Mouse (Mus musculus) cerebellum, adult 2 months (tissue): ENCODE data around the gene Tnfaip1. TPM values are rescaled to one million over a fixed set of nuclear protein-coding genes. Genes with fewer than 3 reads are reported as not detected.

Source experiments
- DNase-seq, 2 experiments: peaks; one replicate each; pipeline ENCODE4 v3.0.0; 2021
- H3K27ac ChIP-seq: fragments of 200-500 bp; 2 replicates; pipeline ENCODE4 v1.5.1; 2012; ENCODE audit warnings: low read length, control low read depth, inconsistent platforms; ENCODE audit not compliant: insufficient read depth
- H3K27me3 ChIP-seq: fragments of 200-500 bp; 2 replicates; pipeline ENCODE4 v1.6.1; 2012; ENCODE audit warnings: inconsistent platforms, mild to moderate bottlenecking, low read length, moderate library complexity; ENCODE audit not compliant: control insufficient read depth, insufficient read depth
- H3K4me1 ChIP-seq: fragments of 200-500 bp; 2 replicates; pipeline ENCODE4 v1.6.1; 2011; ENCODE audit warnings: low read length; ENCODE audit not compliant: control insufficient read depth, insufficient read depth
- H3K4me3 ChIP-seq: fragments of 200-500 bp; replicated peaks from 2 replicates; pipeline ENCODE3; 2011; ENCODE audit warnings: mild to moderate bottlenecking, low read depth, low read length, control low read depth; ENCODE audit not compliant: insufficient read depth
- CTCF ChIP-seq: fragments of 200-500 bp; IDR thresholded peaks from 2 replicates; pipeline ENCODE4 v1.5.1; 2011; ENCODE audit warnings: low read depth, mild to moderate bottlenecking, control low read depth, low read length, moderate library complexity, borderline replicate concordance; ENCODE audit not compliant: insufficient read depth
- POLR2A ChIP-seq: fragments of 200-500 bp; IDR thresholded peaks from 2 replicates; pipeline ENCODE4 v1.6.1; 2011; ENCODE audit warnings: low read length, control low read depth, borderline replicate concordance; ENCODE audit not compliant: insufficient read depth
- WGBS: fragments of 180-500 bp; shearing (Covaris S2); methylation state at CpG from one replicate; pipeline ENCODE4 v1.1.7; 2018; 5-methylcytosine and 5-hydroxymethylcytosine counted together
- polyA plus RNA-seq: library from polyadenylated mRNA; depleted of rRNA; stranded (reverse); fragments of >200 nt; gene quantifications from 2 replicates; pipeline ENCODE4 v1.2.3, GENCODE M21; 2012

Tnfaip1 gene
- polyA plus RNA-seq, 1 experiment: 36.7 TPM

GRCm38 (mm10) chr11:78509148-78509547, 27.0 kb downstream of the Tnfaip1 start:
- H3K4me3 ChIP-seq: no peak overlapping the region
- TF ChIP-seq POLR2A (no peak), CTCF (peak; percentile 37; the same call in 1 of the 2 replicates)
- no peaks in the 10 kb centered on the region for H3K27me3 ChIP-seq
- H3K27ac ChIP-seq: no peak overlapping the region
- 69% methylated on average over 5 of the region's 5 CpGs for WGBS
- DNase-seq: no peak
- H3K4me1 ChIP-seq: peaks cover 10% of the 10 kb centered on the region; the same call in 1 of the 2 replicates

- no peak for DNase-seq
- H3K27me3 ChIP-seq: no peaks in the 10 kb centered on the region
- whole genome bisulfite sequencing: 76% methylated on average over 3 of the region's 3 CpGs
- H3K4me1 ChIP-seq: peaks cover 15% of the 10 kb centered on the region
- no peak for TF ChIP-seq POLR2A
- no peak for TF ChIP-seq CTCF
- H3K4me3 ChIP-seq: no peak overlapping the region
- no peak overlapping the region for H3K27ac ChIP-seq
Observed at GRCm38 (mm10) chr11:78505430-78505829, 30.7 kb downstream of the Tnfaip1 start.

GRCm38 (mm10) chr11:78502909-78503650, 33.1 kb downstream of the Tnfaip1 start, which contains the start of gene Sebox:
TSS of gene Sebox (plus strand) at chr11:78503447.
- no peak for TF ChIP-seq CTCF
- 12% methylated on average over 7 of the region's 7 CpGs for WGBS
- Histone ChIP-seq H3K27ac (peak within 1 kb of the TSS; percentile 92), H3K4me3 (peak within 1 kb of the TSS; percentile 9), H3K4me1 (peaks cover 15% of the 10 kb centered on the region), H3K27me3 (no peaks in the 10 kb centered on the region)
- peak; percentile 90 to 94 for DNase-seq

DNA sequence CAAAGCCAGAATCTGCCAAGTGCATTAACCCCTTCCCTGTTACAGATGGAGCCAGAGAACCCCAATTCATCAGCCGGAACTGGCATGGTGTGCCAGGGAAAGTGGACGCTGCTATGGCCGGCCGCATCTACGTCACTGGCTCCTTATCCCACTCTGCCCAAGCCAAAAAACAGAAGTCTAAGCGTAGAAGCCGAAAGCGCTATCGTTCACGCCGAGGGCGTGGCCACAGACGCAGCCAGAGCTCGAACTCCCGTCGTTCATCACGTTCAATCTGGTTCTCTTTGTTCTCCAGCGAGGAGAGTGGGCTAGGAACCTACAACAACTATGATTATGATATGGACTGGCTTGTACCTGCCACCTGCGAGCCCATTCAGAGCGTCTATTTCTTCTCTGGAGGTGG, 34.6 kb downstream of the Tnfaip1 start:
- TF ChIP-seq POLR2A: no peak
- no peak for TF ChIP-seq CTCF
- 87% methylated on average over 20 of the region's 20 CpGs for WGBS

GRCm38 (mm10) chr11:78500623-78501202, 35.4 kb downstream of the Tnfaip1 start:
- DNase-seq: no peak
- Histone ChIP-seq H3K4me3 (no peak overlapping the region), H3K4me1 (peaks cover 15% of the 10 kb centered on the region), H3K27me3 (no peaks in the 10 kb centered on the region), H3K27ac (no peak overlapping the region)
- 83% methylated on average over 9 of the region's 9 CpGs for WGBS
- TF ChIP-seq POLR2A: no peak
- TF ChIP-seq CTCF: no peak

More for the DNA sequence above, 34.6 kb downstream of the Tnfaip1 start:
- Histone ChIP-seq H3K27me3 (no peaks in the 10 kb centered on the region), H3K4me1 (peaks cover 15% of the 10 kb centered on the region), H3K4me3 (no peak overlapping the region), H3K27ac (no peak overlapping the region)
- DNase-seq: no peak

- WGBS: 70% methylated on average over 16 of the region's 16 CpGs
- TF ChIP-seq CTCF (no peak), POLR2A (no peak)
- Histone ChIP-seq H3K27ac (no peak overlapping the region), H3K4me1 (peaks cover 15% of the 10 kb centered on the region), H3K4me3 (no peak overlapping the region), H3K27me3 (no peaks in the 10 kb centered on the region)
- no peak for DNase-seq
Observed at GRCm38 (mm10) chr11:78499543-78499942, 36.6 kb downstream of the Tnfaip1 start.

DNA sequence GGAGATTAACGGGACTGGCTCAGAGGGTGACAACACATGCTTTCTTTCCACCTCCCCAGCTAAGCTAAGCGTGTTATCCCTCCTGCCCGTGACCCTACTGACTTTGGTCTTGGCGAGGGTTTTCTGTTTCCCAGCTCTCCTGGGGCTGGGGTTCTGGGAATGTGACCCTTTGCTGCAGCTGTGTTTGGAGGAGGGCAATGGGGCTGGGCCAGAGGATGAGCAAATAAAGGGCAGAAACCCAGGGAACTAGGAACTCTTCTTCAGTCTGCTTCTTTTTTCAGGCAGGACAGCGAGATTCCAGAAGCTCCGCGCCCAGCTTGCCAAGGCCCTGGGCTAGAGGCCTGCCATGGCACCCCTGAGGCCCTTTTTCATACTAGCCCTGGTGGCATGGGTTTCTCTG, 37.1 kb downstream of the Tnfaip1 start, which contains the start of gene Vtn:
Gene Vtn, plus strand, starts transcription at position 88 of the 400 bp plus-strand sequence.
- Histone ChIP-seq H3K27ac (peak within 1 kb of the TSS; percentile 66), H3K27me3 (no peaks in the 10 kb centered on the region), H3K4me3 (peak within 1 kb of the TSS; percentile 77), H3K4me1 (peaks cover 17% of the 10 kb centered on the region)
- no peak for TF ChIP-seq POLR2A
- TF ChIP-seq CTCF: no peak
- 72% methylated on average over 7 of the region's 7 CpGs for WGBS
- no peak for DNase-seq
